Mouse (Mus musculus): Measurements from ENCODE around the gene Celsr2. TPM values are rescaled to one million over a fixed set of nuclear protein-coding genes. Genes with fewer than 3 reads are reported as not detected.

The Celsr2 gene
- polyA plus RNA-seq, 1 experiment from 2014 or later, result 2.6 TPM

DNA sequence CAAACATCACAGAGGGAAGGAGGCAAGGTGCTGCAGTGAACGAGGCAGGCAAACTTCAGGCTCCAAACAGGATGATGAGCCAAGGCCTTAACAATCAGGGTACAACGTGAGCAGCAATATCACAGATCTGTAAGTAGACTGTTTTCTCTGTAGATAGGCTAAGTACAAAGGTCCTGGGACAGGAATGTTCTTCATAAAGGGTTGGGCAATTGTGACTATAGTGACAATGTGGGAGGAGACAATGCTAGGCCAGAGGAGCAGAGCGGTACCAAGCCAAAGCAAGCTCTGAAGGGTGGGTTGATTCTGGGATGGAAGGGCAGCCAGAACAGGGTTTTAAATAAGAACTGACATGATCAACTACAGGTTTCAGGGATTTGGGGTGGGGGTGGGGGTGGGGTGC is 47.5 kb downstream of the Celsr2 start:
- Histone ChIP-seq H3K27ac (ENCODE audit: low read length) (no peak overlapping the region), H3K36me3 (ENCODE audit: control insufficient read depth, insufficient read depth, low read length) (no peaks in the 10 kb centered on the region), H3K4me1 (ENCODE audit: control insufficient read depth, insufficient read depth, low read length) (peaks cover 10% of the 10 kb centered on the region; the same call in 1 of the 2 replicates), H3K27me3 (replicated peaks; ENCODE audit: control insufficient read depth, insufficient read depth, low read length) (no peaks in the 10 kb centered on the region), H3K9ac (ENCODE audit: low read depth, low read length) (no peak overlapping the region), H3K4me3 (ENCODE audit: low read length) (no peak overlapping the region), H3K4me2 (ENCODE audit: low read depth, low read length) (no peak overlapping the region), H3K9me3 (ENCODE audit: control insufficient read depth, low read length) (no peaks in the 10 kb centered on the region)
- ATAC-seq, result peak; percentile 90
- 52% methylated on average over 3 of the region's 3 CpGs for WGBS

DNA sequence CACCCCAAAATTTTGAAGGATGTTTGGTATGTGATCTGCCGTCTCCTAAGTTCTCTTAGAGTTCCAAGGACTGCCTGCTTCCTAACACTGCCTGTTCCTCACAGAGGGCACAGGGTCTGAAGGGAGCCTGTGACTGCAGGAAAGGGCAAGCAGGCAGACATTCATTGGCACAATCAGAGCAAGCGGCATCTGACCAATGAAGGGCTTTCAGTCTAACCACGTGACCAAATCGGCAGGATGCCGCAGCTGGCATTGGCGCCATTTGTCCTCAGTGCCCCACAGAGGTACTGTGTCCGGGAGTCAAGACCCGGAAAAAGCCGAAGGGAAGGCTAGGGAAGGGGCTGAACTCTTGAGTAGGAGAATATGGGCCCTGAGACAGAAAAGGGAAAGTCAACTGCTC is 48.2 kb downstream of the Celsr2 start:
- H3K4me2 ChIP-seq (ENCODE audit: low read depth, low read length), result no peak overlapping the region
- no peak for ATAC-seq
- no peaks in the 10 kb centered on the region for H3K9me3 ChIP-seq (ENCODE audit: control insufficient read depth, low read length)
- no peak overlapping the region for H3K4me3 ChIP-seq (ENCODE audit: low read length)
- H3K27me3 ChIP-seq (replicated peaks; ENCODE audit: control insufficient read depth, insufficient read depth, low read length), result no peaks in the 10 kb centered on the region
- H3K9ac ChIP-seq (ENCODE audit: low read depth, low read length), result no peak overlapping the region
- H3K36me3 ChIP-seq (ENCODE audit: control insufficient read depth, insufficient read depth, low read length), result no peaks in the 10 kb centered on the region
- H3K4me1 ChIP-seq (ENCODE audit: control insufficient read depth, insufficient read depth, low read length), result peaks cover 10% of the 10 kb centered on the region; the same call in 1 of the 2 replicates
- H3K27ac ChIP-seq (ENCODE audit: low read length), result no peak overlapping the region
- WGBS, result 57% methylated on average over 9 of the region's 9 CpGs

DNA sequence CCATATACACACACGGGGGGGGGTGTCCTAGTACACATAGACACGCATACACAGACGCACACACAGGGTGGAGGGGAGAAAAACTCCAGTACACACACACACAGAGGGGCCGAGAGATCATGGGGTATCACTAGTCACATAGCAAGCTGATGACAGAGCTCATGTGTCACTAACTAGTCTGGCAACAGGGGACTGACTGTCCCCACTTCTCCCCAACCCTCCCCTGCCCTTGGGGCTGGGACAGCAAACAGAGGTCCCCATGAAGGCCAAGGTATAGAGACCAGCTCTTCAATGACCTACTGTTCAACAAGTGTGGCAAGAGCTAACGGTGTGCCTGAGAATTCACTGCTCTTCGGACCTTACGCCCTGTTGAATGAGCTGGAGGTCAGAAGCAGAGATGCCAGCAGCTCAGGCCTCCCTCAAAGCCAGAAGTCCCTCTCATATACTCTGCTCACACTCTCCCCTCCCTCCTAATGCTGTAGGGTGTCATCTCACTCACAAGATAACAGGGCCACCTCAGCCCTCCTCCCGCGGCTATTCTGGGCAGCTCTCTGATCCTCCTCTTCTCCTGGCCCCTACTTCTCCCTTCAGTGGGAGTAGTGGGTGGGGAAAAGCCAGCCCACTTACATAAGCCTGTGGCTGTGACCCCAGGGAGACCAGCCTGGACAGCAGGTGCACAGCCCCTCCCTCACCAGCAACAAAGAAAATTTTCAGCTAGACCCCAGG is 50.9 kb downstream of the Celsr2 start, which contains the start of gene Mybphl:
Gene Mybphl, plus strand, starts transcription at position 642 of the 726 bp plus-strand sequence.
- no peak within 1 kb of the TSS for H3K27ac ChIP-seq (ENCODE audit: low read length)
- no peaks in the 10 kb centered on the region for H3K9me3 ChIP-seq (ENCODE audit: control insufficient read depth, low read length)
- no peak for ATAC-seq
- WGBS, result 71% methylated on average over 9 of the region's 9 CpGs
- no peaks in the 10 kb centered on the region for H3K36me3 ChIP-seq (ENCODE audit: control insufficient read depth, insufficient read depth, low read length)
- H3K4me1 ChIP-seq (ENCODE audit: control insufficient read depth, insufficient read depth, low read length), result peaks cover 14% of the 10 kb centered on the region
- no peak within 1 kb of the TSS for H3K9ac ChIP-seq (ENCODE audit: low read depth, low read length)
- no peak within 1 kb of the TSS for H3K4me3 ChIP-seq (ENCODE audit: low read length)
- no peaks in the 10 kb centered on the region for H3K27me3 ChIP-seq (replicated peaks; ENCODE audit: control insufficient read depth, insufficient read depth, low read length)
- no peak within 1 kb of the TSS for H3K4me2 ChIP-seq (ENCODE audit: low read depth, low read length)

DNA sequence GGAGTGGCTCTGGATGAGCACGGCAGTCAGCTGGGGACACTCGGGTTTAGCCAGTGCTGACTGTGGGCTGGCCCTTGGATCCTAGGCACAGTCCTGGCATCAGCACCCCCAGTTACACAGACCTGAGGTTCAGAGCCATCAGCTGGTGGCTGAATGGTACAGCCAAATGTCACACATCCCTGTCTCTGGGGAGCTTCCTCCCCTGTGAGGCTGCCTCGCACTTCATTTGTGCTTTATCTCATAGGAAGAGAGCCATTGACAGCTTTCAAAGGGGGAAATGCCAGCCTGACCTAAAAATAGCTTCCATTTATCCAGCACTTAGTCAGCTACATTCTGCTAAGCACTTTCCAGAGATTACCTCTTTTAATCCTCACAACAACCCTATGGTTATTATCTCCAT is 51.7 kb downstream of the Celsr2 start:
- Histone ChIP-seq H3K36me3 (ENCODE audit: control insufficient read depth, insufficient read depth, low read length) (no peaks in the 10 kb centered on the region), H3K4me2 (ENCODE audit: low read depth, low read length) (no peak overlapping the region), H3K4me1 (ENCODE audit: control insufficient read depth, insufficient read depth, low read length) (peaks cover 14% of the 10 kb centered on the region), H3K4me3 (ENCODE audit: low read length) (no peak overlapping the region), H3K27me3 (replicated peaks; ENCODE audit: control insufficient read depth, insufficient read depth, low read length) (no peaks in the 10 kb centered on the region), H3K9ac (ENCODE audit: low read depth, low read length) (no peak overlapping the region), H3K9me3 (ENCODE audit: control insufficient read depth, low read length) (no peaks in the 10 kb centered on the region), H3K27ac (ENCODE audit: low read length) (no peak overlapping the region)
- WGBS, result 63% methylated on average over 3 of the region's 3 CpGs
- ATAC-seq, result no peak

DNA sequence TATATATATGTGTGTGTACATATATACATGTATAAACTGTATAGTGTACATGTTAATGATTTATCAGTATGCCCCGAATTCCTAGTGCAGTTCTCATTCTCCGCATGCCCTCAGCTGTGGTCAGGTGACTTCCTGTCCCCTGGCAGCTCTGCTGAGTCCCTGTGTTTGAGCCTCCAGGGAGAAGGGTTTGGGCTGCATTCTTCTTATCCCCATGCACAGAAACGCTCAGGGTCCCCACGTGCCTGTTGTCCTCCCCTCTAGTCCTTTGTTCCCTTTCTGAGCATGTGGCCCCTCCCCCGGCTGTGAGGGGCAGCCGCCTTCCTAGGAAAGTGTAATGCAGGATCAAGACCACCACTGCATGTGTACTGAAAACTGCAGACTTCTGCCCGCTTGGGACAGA is 54.5 kb downstream of the Celsr2 start:
- H3K4me2 ChIP-seq (ENCODE audit: low read depth, low read length), result 0 out of 2 replicates have a peak overlapping the region, but pooled peaks have one; percentile 10
- no peaks in the 10 kb centered on the region for H3K27me3 ChIP-seq (replicated peaks; ENCODE audit: control insufficient read depth, insufficient read depth, low read length)
- 20% methylated on average over 7 of the region's 7 CpGs for WGBS
- ATAC-seq, result no peak
- H3K27ac ChIP-seq (ENCODE audit: low read length), result no peak overlapping the region
- H3K4me1 ChIP-seq (ENCODE audit: control insufficient read depth, insufficient read depth, low read length), result peaks cover 5% of the 10 kb centered on the region
- H3K9ac ChIP-seq (ENCODE audit: low read depth, low read length), result no peak overlapping the region
- H3K9me3 ChIP-seq (ENCODE audit: control insufficient read depth, low read length), result no peaks in the 10 kb centered on the region
- no peak overlapping the region for H3K4me3 ChIP-seq (ENCODE audit: low read length)
- H3K36me3 ChIP-seq (ENCODE audit: control insufficient read depth, insufficient read depth, low read length), result no peaks in the 10 kb centered on the region

DNA sequence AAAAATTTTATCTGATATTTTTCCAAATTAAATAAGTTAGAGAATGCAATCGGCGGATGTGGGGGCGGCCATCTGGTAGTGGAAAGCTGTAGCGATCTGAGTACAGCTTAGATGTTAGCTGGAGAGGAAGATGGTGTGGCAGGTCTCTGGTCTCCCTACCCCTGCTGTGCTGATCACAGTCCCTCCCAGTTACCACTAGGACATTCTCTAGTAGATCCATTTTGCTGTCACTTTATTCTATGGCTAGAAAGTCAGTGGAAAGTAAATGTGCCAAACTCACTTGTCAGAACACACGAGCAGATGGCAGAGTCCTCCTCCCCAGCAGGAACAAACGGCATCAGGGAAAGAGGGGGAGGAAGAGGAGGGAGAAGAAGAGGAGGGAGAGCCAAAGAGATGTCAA is 56.9 kb downstream of the Celsr2 start:
- Histone ChIP-seq H3K9me3 (ENCODE audit: control insufficient read depth, low read length) (no peaks in the 10 kb centered on the region), H3K4me3 (ENCODE audit: low read length) (no peak overlapping the region), H3K4me2 (ENCODE audit: low read depth, low read length) (no peak overlapping the region), H3K27me3 (replicated peaks; ENCODE audit: control insufficient read depth, insufficient read depth, low read length) (no peaks in the 10 kb centered on the region), H3K4me1 (ENCODE audit: control insufficient read depth, insufficient read depth, low read length) (peaks cover 5% of the 10 kb centered on the region), H3K27ac (ENCODE audit: low read length) (no peak overlapping the region), H3K36me3 (ENCODE audit: control insufficient read depth, insufficient read depth, low read length) (peaks cover 6% of the 10 kb centered on the region), H3K9ac (ENCODE audit: low read depth, low read length) (no peak overlapping the region)
- ATAC-seq, result no peak
- 80% methylated on average over 6 of the region's 6 CpGs for WGBS

DNA sequence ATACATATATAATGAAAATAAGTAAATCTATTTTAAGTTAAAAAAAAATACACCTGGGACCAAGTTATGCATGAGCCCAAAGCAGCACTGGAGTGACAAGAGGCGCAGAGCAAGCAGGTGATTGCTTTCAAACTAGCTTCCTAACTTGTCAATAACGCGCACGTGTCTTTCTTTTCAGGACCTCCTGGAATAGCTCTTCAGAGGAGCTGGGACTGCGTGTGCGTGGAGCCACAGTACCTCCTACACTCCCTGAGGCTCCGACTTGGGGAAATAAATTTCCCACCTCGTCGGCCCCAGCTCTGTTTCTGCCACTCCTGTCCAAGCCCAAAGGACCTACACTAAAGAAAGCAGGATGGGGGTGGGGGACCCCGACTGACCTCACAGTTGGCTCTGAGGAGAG is 58.3 kb downstream of the Celsr2 start:
- H3K9me3 ChIP-seq (ENCODE audit: control insufficient read depth, low read length), result no peaks in the 10 kb centered on the region
- no peak overlapping the region for H3K4me2 ChIP-seq (ENCODE audit: low read depth, low read length)
- no peak overlapping the region for H3K4me3 ChIP-seq (ENCODE audit: low read length)
- H3K9ac ChIP-seq (ENCODE audit: low read depth, low read length), result no peak overlapping the region
- no peaks in the 10 kb centered on the region for H3K27me3 ChIP-seq (replicated peaks; ENCODE audit: control insufficient read depth, insufficient read depth, low read length)
- H3K27ac ChIP-seq (ENCODE audit: low read length), result no peak overlapping the region
- peaks cover 5% of the 10 kb centered on the region for H3K4me1 ChIP-seq (ENCODE audit: control insufficient read depth, insufficient read depth, low read length)
- no peak for ATAC-seq
- 86% methylated on average over 10 of the region's 10 CpGs for WGBS
- peaks cover 6% of the 10 kb centered on the region for H3K36me3 ChIP-seq (ENCODE audit: control insufficient read depth, insufficient read depth, low read length)

DNA sequence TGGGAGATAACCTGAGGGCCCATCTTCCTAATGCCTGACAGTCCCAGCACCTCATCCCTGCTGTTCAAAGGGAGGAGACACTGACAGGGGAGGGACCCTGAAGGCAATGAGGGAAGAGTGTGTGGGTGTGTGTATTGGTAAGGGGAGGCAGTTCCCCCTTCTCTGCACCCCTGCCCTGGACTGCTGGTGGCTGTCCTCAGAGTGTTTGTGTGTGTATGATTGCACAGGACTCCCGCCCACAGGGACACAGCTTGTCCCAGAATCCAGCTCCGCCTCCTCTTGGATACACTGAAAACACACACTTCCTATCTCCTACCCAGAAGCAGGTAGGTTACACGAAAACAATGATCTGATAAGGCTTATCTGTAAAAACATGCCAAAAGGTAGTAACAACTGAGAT is 60.1 kb downstream of the Celsr2 start:
- no peak overlapping the region for H3K4me2 ChIP-seq (ENCODE audit: low read depth, low read length)
- no peak overlapping the region for H3K4me3 ChIP-seq (ENCODE audit: low read length)
- no peaks in the 10 kb centered on the region for H3K4me1 ChIP-seq (ENCODE audit: control insufficient read depth, insufficient read depth, low read length)
- H3K9me3 ChIP-seq (ENCODE audit: control insufficient read depth, low read length), result no peaks in the 10 kb centered on the region
- H3K27me3 ChIP-seq (replicated peaks; ENCODE audit: control insufficient read depth, insufficient read depth, low read length), result no peaks in the 10 kb centered on the region
- no peak overlapping the region for H3K9ac ChIP-seq (ENCODE audit: low read depth, low read length)
- no peak overlapping the region for H3K27ac ChIP-seq (ENCODE audit: low read length)
- peaks cover 12% of the 10 kb centered on the region for H3K36me3 ChIP-seq (ENCODE audit: control insufficient read depth, insufficient read depth, low read length)
- 79% methylated on average over 3 of the region's 3 CpGs for WGBS
- no peak for ATAC-seq

DNA sequence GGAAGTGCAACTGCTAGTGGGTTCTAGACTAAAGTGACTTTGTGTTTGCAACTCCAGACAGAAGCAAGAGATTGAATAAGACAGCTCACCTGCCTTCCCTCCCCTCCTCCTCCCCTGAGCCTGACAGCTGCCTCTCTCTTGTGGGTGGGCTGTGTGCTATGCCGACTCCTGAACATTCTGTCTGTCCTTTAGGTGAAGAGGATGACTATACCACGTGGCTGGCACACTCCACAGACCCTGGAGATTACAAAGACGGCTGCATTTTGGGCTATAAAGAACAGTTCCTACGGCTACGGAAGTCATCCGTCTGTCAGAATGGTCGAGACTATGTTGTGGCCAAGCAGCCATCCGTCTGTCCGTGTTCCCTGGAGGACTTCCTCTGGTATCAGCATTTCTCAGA is 67.0 kb downstream of the Celsr2 start:
- H3K4me3 ChIP-seq (ENCODE audit: low read length), result no peak overlapping the region
- H3K9me3 ChIP-seq (ENCODE audit: control insufficient read depth, low read length), result no peaks in the 10 kb centered on the region
- H3K36me3 ChIP-seq (ENCODE audit: control insufficient read depth, insufficient read depth, low read length), result peaks cover 9% of the 10 kb centered on the region; the same call in 1 of the 2 replicates
- 81% methylated on average over 9 of the region's 9 CpGs for WGBS
- H3K9ac ChIP-seq (ENCODE audit: low read depth, low read length), result no peak overlapping the region
- no peak overlapping the region for H3K27ac ChIP-seq (ENCODE audit: low read length)
- no peaks in the 10 kb centered on the region for H3K4me1 ChIP-seq (ENCODE audit: control insufficient read depth, insufficient read depth, low read length)
- no peak overlapping the region for H3K4me2 ChIP-seq (ENCODE audit: low read depth, low read length)
- no peak for ATAC-seq
- no peaks in the 10 kb centered on the region for H3K27me3 ChIP-seq (replicated peaks; ENCODE audit: control insufficient read depth, insufficient read depth, low read length)

DNA sequence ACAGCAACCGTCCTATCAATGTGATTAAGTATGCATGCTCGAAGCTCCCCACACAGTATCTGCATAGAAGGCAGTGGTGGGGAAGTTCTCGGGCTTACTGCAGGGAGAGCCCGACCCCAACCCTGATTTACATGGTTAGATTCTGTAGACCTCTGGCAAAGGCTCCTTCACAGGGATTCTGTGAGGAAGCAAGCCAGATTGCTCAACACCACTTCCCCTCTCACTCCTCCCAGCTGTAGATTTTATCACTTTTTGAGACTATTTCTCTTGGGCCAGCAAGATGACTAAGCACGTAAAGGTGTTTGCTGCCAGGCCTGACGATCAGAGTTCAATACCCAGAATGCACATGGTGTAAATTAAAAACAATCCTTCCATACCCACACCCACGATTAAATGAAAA is 69.5 kb downstream of the Celsr2 start:
- Histone ChIP-seq H3K27me3 (replicated peaks; ENCODE audit: control insufficient read depth, insufficient read depth, low read length) (no peaks in the 10 kb centered on the region), H3K4me2 (ENCODE audit: low read depth, low read length) (no peak overlapping the region), H3K9me3 (ENCODE audit: control insufficient read depth, low read length) (no peaks in the 10 kb centered on the region), H3K9ac (ENCODE audit: low read depth, low read length) (no peak overlapping the region), H3K27ac (ENCODE audit: low read length) (no peak overlapping the region), H3K4me1 (ENCODE audit: control insufficient read depth, insufficient read depth, low read length) (no peaks in the 10 kb centered on the region), H3K4me3 (ENCODE audit: low read length) (no peak overlapping the region), H3K36me3 (ENCODE audit: control insufficient read depth, insufficient read depth, low read length) (peaks cover 3% of the 10 kb centered on the region; the same call in 1 of the 2 replicates)
- 85% methylated on average over 7 of the region's 7 CpGs for WGBS
- ATAC-seq, result no peak

Data from intestine, embryonic 16.5 days (tissue).